Mouse (Mus musculus): ENCODE data around the gene Iqschfp.

- TF ChIP-seq CTCF (IDR thresholded peaks at IDR 0.05; ENCODE audit: low read depth) (no peak), EP300 (IDR thresholded peaks at IDR 0.05; ENCODE audit: low read depth) (no peak)
These were observed 663.1 kb downstream of the Iqschfp start for GRCm38 (mm10) chr3:68555087-68555662.
